In genomic region chr4:132767914-132768876, GRCm38 (mm10) we compare ENCODE assay signal across 8 mouse cellular contexts. TPM values are rescaled to one million over a fixed set of nuclear protein-coding genes. Genes with fewer than 3 reads are reported as not detected.
DNase-seq lines count a peak whose midpoint lies in the region; ATAC-seq and TF ChIP-seq lines count a peak whose summit lies in the region.

Rpa2 (plus strand) TSS chr4:132768332.

- no peaks in the 10 kb centered on the region for H3K9me3 ChIP-seq in megakaryocyte, embryonic 14.5 days

- H3K27me3 ChIP-seq in megakaryocyte, embryonic 14.5 days (replicated peaks) = no peaks in the 10 kb centered on the region

- no peak for TF ChIP-seq CTCF in cortical plate, adult 2 months (IDR thresholded peaks at IDR 0.05; ENCODE audit: extremely low read depth, insufficient read depth, low read length)

- peaks cover 31% of the 10 kb centered on the region for H3K36me3 ChIP-seq in megakaryocyte, embryonic 14.5 days (replicated peaks; ENCODE audit: low read length)

- ATAC-seq in activated CD4-positive, CD25-positive, alpha-beta regulatory T cell, adult 4 months = peak; percentile 95

- H3K27ac ChIP-seq in cortical plate, adult 2 months (ENCODE audit: insufficient read depth, low read length) = no peak within 1 kb of the TSS

- TF ChIP-seq POLR2A in cortical plate, adult 2 months (IDR thresholded peaks at IDR 0.05; ENCODE audit: extremely low read depth, insufficient read depth, low read length) = 0 out of 2 replicates have a peak, but pooled peaks have one; percentile 22

- H3K4me3 ChIP-seq in cortical plate, adult 2 months (ENCODE audit: insufficient read depth, low read length) = peak within 1 kb of the TSS; percentile 45
- H3K4me3 ChIP-seq in megakaryocyte, embryonic 14.5 days (replicated peaks) = peak within 1 kb of the TSS; percentile 98

- peak; percentile 97 to 98 for DNase-seq in gastrocnemius, adult 8-10 months (ENCODE audit: low spot score in 2 of 2)
- peak; percentile 100 for DNase-seq in hindlimb bud, embryonic 11.5 days (ENCODE audit: extremely low spot score, low read depth, low spot score)
- DNase-seq in left cerebral cortex, adult 8-10 months (ENCODE audit: low spot score in 2 of 2) = peak; percentile 99
- peak; percentile 100 for DNase-seq in right cerebral cortex, postnatal 10 days (ENCODE audit: low spot score in 2 of 2)
- DNase-seq in urinary bladder, postnatal 25 days (ENCODE audit: low spot score) = peak; percentile 94

- peaks cover 2% of the 10 kb centered on the region; the same call in 1 of the 2 replicates for H3K4me1 ChIP-seq in cortical plate, adult 2 months (ENCODE audit: control insufficient read depth, insufficient read depth, low read length)
- H3K4me1 ChIP-seq in megakaryocyte, embryonic 14.5 days = peaks cover 23% of the 10 kb centered on the region

RNA-seq across cellular contexts. Expression of gene Rpa2, which starts in this region (rescaled TPM):
- 10 to 100 TPM; 54.6 to 80.3 TPM for polyA plus RNA-seq in activated CD4-positive, CD25-positive, alpha-beta regulatory T cell, adult 4 months (2017; shearing (Covaris generic))
- 14.2 and 17.0 TPM in 2 replicates for polyA plus RNA-seq in cortical plate, adult 2 months (2012; rRNA removed)
- 10 to 100 TPM; 15.3 to 18.7 (median 17.6) TPM for total RNA-seq in gastrocnemius, adult 8-10 months (2022)
- 10 to 100 TPM; 14.5 to 18.1 (median 15.5) TPM for total RNA-seq in left cerebral cortex, adult 8-10 months (2022)
- 15.4 and 20.1 TPM in 2 replicates for polyA plus RNA-seq in megakaryocyte, embryonic 14.5 days (2012; ENCODE audit: insufficient read depth, low replicate concordance)
